Mouse (Mus musculus): ENCODE data around the gene Smg6.

Gene Smg6

GRCm38 (mm10) chr11:75213372-75214080 is 287.9 kb downstream of the Smg6 start:
- DNase-seq (ENCODE audit: low read depth, low spot score): no peak
